Mouse (Mus musculus) small intestine, adult 2 months (tissue): ENCODE results near the gene Ascc3. TPM values are rescaled to one million over a fixed set of nuclear protein-coding genes. Genes with fewer than 3 reads are reported as not detected.

Experiments
- H3K27ac ChIP-seq: fragments of 200-500 bp; 2 replicates; pipeline ENCODE4 v1.5.1; 2012; ENCODE audit warnings: low read depth, low read length, control low read depth, inconsistent platforms; ENCODE audit not compliant: insufficient read depth
- H3K27me3 ChIP-seq: fragments of 200-500 bp; 2 replicates; pipeline ENCODE4 v1.6.1; 2012; ENCODE audit warnings: mild to moderate bottlenecking, moderate library complexity, low read length, inconsistent platforms; ENCODE audit not compliant: control insufficient read depth, insufficient read depth
- H3K36me3 ChIP-seq: fragments of 200-500 bp; 2 replicates; pipeline ENCODE4 v1.6.1; 2012; ENCODE audit warnings: mild to moderate bottlenecking, low read length, control low read depth, inconsistent platforms; ENCODE audit not compliant: control insufficient read depth, insufficient read depth
- H3K4me1 ChIP-seq: fragments of 200-500 bp; 2 replicates; pipeline ENCODE4 v1.6.1; 2012; ENCODE audit warnings: low read length, inconsistent platforms, mixed read lengths; ENCODE audit not compliant: control insufficient read depth, insufficient read depth, insufficient read length
- H3K4me3 ChIP-seq: fragments of 200-500 bp; 2 replicates; pipeline ENCODE4 v1.5.1; 2012; ENCODE audit warnings: low read depth, mild to moderate bottlenecking, control low read depth, inconsistent platforms, low read length, moderate library complexity
- CTCF ChIP-seq: fragments of 200-500 bp; IDR thresholded peaks from 2 replicates; pipeline ENCODE4 v1.5.1; 2012; ENCODE audit warnings: low read depth, mild to moderate bottlenecking, control low read depth, inconsistent platforms, low read length, moderate library complexity, mixed read lengths; ENCODE audit not compliant: insufficient replicate concordance, insufficient read length; ENCODE audit errors: extremely low read depth
- POLR2A ChIP-seq: fragments of 200-500 bp; IDR thresholded peaks from 2 replicates; pipeline ENCODE4 v1.6.1; 2012; ENCODE audit warnings: low read depth, mild to moderate bottlenecking, control low read depth, inconsistent platforms, low read length, moderate library complexity
- WGBS: fragments of 180-500 bp; shearing (Covaris S2); methylation state at CpG from one replicate; pipeline ENCODE4 v1.1.7; 2018; 5-methylcytosine and 5-hydroxymethylcytosine counted together
- polyA plus RNA-seq: library from polyadenylated mRNA; depleted of rRNA; stranded (reverse); fragments of >200 nt; gene quantifications from 2 replicates; pipeline ENCODE4 v1.2.3, GENCODE M21; 2012

The Ascc3 gene
- polyA plus RNA-seq, 1 experiment: 14.9 TPM

- Histone ChIP-seq H3K4me1 (peaks cover 10% of the 10 kb centered on the region), H3K27ac (no peak overlapping the region), H3K36me3 (no peaks in the 10 kb centered on the region), H3K4me3 (no peak overlapping the region), H3K27me3 (peaks cover 70% of the 10 kb centered on the region)
- WGBS: 42% methylated on average over 2 of the region's 2 CpGs
- TF ChIP-seq CTCF (no peak), POLR2A (no peak)
Observed at GRCm38 (mm10) chr10:50898621-50899020, 306.2 kb downstream of the Ascc3 start.

GRCm38 (mm10) chr10:50899846-50900745, 307.6 kb downstream of the Ascc3 start:
- Histone ChIP-seq H3K27ac (no peak overlapping the region), H3K27me3 (peaks cover 68% of the 10 kb centered on the region), H3K4me1 (0 out of 2 replicates have a peak, but pooled peaks cover under 1% of the 10 kb centered on the region), H3K4me3 (no peak overlapping the region), H3K36me3 (no peaks in the 10 kb centered on the region)
- 10% methylated on average over 21 of the region's 21 CpGs for WGBS
- TF ChIP-seq POLR2A (no peak), CTCF (no peak)
